Mouse (Mus musculus): ENCODE data around the gene Mtmr10. TPM values are rescaled to one million over a fixed set of nuclear protein-coding genes. Genes with fewer than 3 reads are reported as not detected.
A peak's percentile ranks its signal among the peaks of the same experiment; 100 is the strongest.

The Mtmr10 gene
- total and polyA plus RNA-seq, 3 experiments, result 3.7 to 15.4 (median 14.8) TPM

DNA sequence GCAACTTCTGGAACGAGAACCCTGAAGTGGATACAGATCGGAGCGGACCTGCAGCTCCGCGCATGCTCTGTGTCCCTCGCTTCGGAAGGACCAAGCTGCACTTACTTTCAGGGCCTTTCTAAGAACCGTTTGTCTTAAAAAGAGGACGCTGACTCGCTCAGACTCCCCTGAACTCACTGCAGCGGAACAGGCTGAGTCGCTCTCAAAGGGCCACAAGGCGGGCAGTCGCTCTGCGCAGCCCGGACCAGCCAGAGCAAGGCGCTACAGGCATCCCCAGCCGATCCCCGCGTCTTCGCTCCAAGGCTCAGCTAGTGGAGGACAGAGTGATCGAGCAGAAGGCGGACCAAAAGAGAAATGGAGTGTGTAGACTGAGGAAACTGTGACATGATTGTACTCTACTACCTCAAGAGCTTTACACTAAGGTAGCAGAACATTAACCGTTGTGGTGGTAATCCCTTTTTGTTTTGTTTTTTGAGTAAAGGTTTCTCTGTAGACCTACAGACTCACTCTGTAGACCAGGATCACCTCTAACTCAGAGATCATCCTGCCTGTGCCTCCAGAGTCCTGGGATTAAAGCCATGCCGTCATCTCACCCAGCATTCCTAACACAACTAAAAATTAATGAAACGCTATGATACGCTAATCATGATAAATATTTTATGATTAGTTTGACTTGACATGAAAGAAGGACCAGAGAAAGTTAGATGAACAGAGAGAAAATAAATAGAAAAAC, 86.5 kb downstream of the Mtmr10 start, which contains the start of gene Fan1:
Gene Fan1, minus strand, starts transcription at position 266 of the 733 bp plus-strand sequence.
- TF ChIP-seq EP300 (IDR thresholded peaks at IDR 0.05; ENCODE audit: insufficient read depth, low read depth, low read length) (0 out of 2 replicates have a peak, but pooled peaks have one; percentile 46), CTCF (IDR thresholded peaks at IDR 0.05) (peak; percentile 63), POLR2A (IDR thresholded peaks at IDR 0.05; ENCODE audit: insufficient read depth, low read depth, low read length) (peak; percentile 94)
- peak; percentile 89 to 97 for DNase-seq
- intact Hi-C loops (cut with DNase I), result loop anchor here (1.0 kb wide), 1 partner anchor 18 kb away; the partner anchor contains the start of genes Mcee and Mphosph10
- Histone ChIP-seq H3K27me3 (ENCODE audit: control insufficient read depth, insufficient read depth, low read length) (no peaks in the 10 kb centered on the region), H3K79me2 (replicated peaks; ENCODE audit: control insufficient read depth, insufficient read depth, low read length) (no peaks in the 10 kb centered on the region), H3K4me3 (peak within 1 kb of the TSS; percentile 56), H3K9ac (ENCODE audit: low read depth, low read length) (peak within 1 kb of the TSS; percentile 97), H3K4me1 (ENCODE audit: control insufficient read depth, insufficient read depth, low read length) (peaks cover 3% of the 10 kb centered on the region), H3K27ac (peak within 1 kb of the TSS; percentile 79), H3K36me3 (ENCODE audit: control insufficient read depth, insufficient read depth, low read length) (no peaks in the 10 kb centered on the region)
- WGBS, result 4% methylated on average over 27 of the region's 27 CpGs

Small RNA genes lying within 50 kb of the gene (microRNA-seq; reads per million reads assigned to microRNA genes)
- 0 reads per million in 2 experiments for gene Mir6416

Other genes with a start within 250 kb of the Mtmr10 start
- not detected for gene Trpm1, start 133.8 kb upstream of the Mtmr10 start, total RNA-seq (2021)
- 0.06 TPM in 2 replicates for gene Trpm1, start 133.8 kb upstream of the Mtmr10 start, polyA plus RNA-seq (2012; rRNA removed)
- 1 to 10 TPM; 8.2 to 9.6 TPM for gene Fan1, start 86.4 kb downstream of the Mtmr10 start, total RNA-seq (2021)
- 2.1 and 4.3 TPM in 2 replicates for gene Fan1, start 86.4 kb downstream of the Mtmr10 start, polyA plus RNA-seq (2012; rRNA removed)
- 10 to 100 TPM; 10.8 to 15.3 TPM for gene Mphosph10, start 104.6 kb downstream of the Mtmr10 start, total RNA-seq (2021)
- 0.66 and 2.0 TPM in 2 replicates for gene Mphosph10, start 104.6 kb downstream of the Mtmr10 start, polyA plus RNA-seq (2012; rRNA removed)
- 100 to 1,000 TPM; 169 to 198 TPM for gene Mcee, start 105.0 kb downstream of the Mtmr10 start, total RNA-seq (2021)
- 92.4 and 134 TPM in 2 replicates for gene Mcee, start 105.0 kb downstream of the Mtmr10 start, polyA plus RNA-seq (2012; rRNA removed)
- gene Apba2, start 214.1 kb downstream of the Mtmr10 start, total RNA-seq (2021), result 1 to 10 TPM in 1 of 2 experiments, under 1 TPM in 1; 0.68 to 1.2 TPM
- 0.90 and 1.0 TPM in 2 replicates for gene Apba2, start 214.1 kb downstream of the Mtmr10 start, polyA plus RNA-seq (2012; rRNA removed)